Mouse (Mus musculus) adrenal gland, adult 10 weeks (tissue): ENCODE results near the gene Tfap2d. TPM values are rescaled to one million over a fixed set of nuclear protein-coding genes. Genes with fewer than 3 reads are reported as not detected.

Experiments
- polyA plus RNA-seq: library from polyadenylated mRNA; stranded (reverse); fragments of 350-450 nt; fragmentation: Illumina TruSeq; extraction: RNeasy Lipid Tissue Mini Kit (QIAGEN cat#74804); gene quantifications from one replicate; pipeline ENCODE4 v1.2.3, GENCODE M21; 2014; ENCODE audit warnings: low read depth, low replicate concordance

Gene Tfap2d
- polyA plus RNA-seq = not detected

GRCm38 (mm10) chr1:19102631-19103030 is at the start of gene Tfap2d:
Gene Tfap2d (plus strand): TSS chr1:19103022.

DNA sequence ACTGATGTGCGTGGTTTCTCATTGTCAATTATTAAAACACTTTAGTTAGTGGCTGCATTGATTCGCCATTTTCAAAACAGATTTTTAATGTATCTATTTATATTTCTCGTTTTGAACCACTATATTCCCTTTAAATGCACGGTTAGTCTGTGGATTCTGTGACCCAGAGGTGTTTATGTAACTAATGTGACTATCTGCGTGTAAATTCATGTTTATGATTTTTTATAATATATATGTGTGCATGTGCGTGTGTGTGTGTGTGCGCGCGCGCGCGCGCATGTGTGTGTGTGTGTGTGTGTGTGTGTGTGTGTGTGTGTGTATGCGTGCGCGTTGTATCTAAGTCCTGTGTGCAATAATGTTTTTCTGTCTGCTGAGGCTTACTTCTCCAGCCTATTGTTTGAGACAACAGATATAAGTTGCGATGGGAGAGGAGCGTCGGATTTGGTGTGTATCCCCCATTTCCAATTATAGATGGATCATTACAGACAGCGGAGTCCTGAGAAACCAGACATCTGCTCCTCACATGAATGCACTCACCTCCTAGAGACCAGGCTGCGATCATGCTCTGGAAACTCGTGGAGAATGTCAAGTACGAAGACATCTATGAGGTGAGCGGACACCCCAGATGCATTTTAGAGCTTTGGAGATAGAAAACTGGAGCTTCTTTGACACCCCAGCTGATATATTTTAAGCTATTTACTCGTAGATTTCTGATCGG is 106.0 kb downstream of the Tfap2d start, which contains the start of gene Tfap2b:
Gene Tfap2b, plus strand, starts transcription at position 274 of the 718 bp plus-strand sequence.

Other genes with a start within 250 kb of the Tfap2d start
- 14.6 TPM for gene Tfap2b, start 105.9 kb downstream of the Tfap2d start, polyA plus RNA-seq